Mouse (Mus musculus): ENCODE results near the gene Plpp3. TPM values are rescaled to one million over a fixed set of nuclear protein-coding genes. Genes with fewer than 3 reads are reported as not detected.

Gene Plpp3
- polyA plus RNA-seq, 1 experiment from 2014 or later = 14.2 TPM

GRCm38 (mm10) chr4:105220849-105221248 is 63.7 kb downstream of the Plpp3 start:
- no peak overlapping the region for H3K4me2 ChIP-seq
- no peak overlapping the region for H3K9ac ChIP-seq
- peaks cover 6% of the 10 kb centered on the region; the same call in 1 of the 2 replicates for H3K4me1 ChIP-seq (replicated peaks)
- 68% methylated on average over 3 of the region's 3 CpGs for WGBS (ENCODE audit: insufficient replicate concordance)
- 0 out of 2 replicates have a peak, but pooled peaks cover 3% of the 10 kb centered on the region for H3K36me3 ChIP-seq (replicated peaks)
- no peaks in the 10 kb centered on the region for H3K9me3 ChIP-seq (replicated peaks)
- H3K27me3 ChIP-seq = no peaks in the 10 kb centered on the region
- H3K4me3 ChIP-seq (replicated peaks) = no peak overlapping the region
- H3K27ac ChIP-seq (replicated peaks) = no peak overlapping the region
- ATAC-seq (ENCODE audit: insufficient read depth) = no peak

- ATAC-seq (ENCODE audit: insufficient read depth) = no peak
- H3K27ac ChIP-seq (replicated peaks) = no peak overlapping the region
- H3K27me3 ChIP-seq = no peaks in the 10 kb centered on the region
- WGBS (ENCODE audit: insufficient replicate concordance) = 65% methylated on average over 11 of the region's 11 CpGs
- H3K9me3 ChIP-seq (replicated peaks) = no peaks in the 10 kb centered on the region
- no peak overlapping the region for H3K4me3 ChIP-seq (replicated peaks)
- peaks cover 9% of the 10 kb centered on the region; the same call in 1 of the 2 replicates for H3K4me1 ChIP-seq (replicated peaks)
- 0 out of 2 replicates have a peak, but pooled peaks cover 3% of the 10 kb centered on the region for H3K36me3 ChIP-seq (replicated peaks)
- H3K4me2 ChIP-seq = no peak overlapping the region
- H3K9ac ChIP-seq = no peak overlapping the region
Observed at GRCm38 (mm10) chr4:105221256-105221840, 64.2 kb downstream of the Plpp3 start.

GRCm38 (mm10) chr4:105223101-105223924 is 66.2 kb downstream of the Plpp3 start:
- Histone ChIP-seq H3K9me3 (replicated peaks) (no peaks in the 10 kb centered on the region), H3K4me2 (no peak overlapping the region), H3K36me3 (replicated peaks) (0 out of 2 replicates have a peak, but pooled peaks cover 3% of the 10 kb centered on the region), H3K27me3 (no peaks in the 10 kb centered on the region), H3K4me3 (replicated peaks) (no peak overlapping the region), H3K9ac (no peak overlapping the region), H3K4me1 (replicated peaks) (peaks cover 11% of the 10 kb centered on the region; the same call in 1 of the 2 replicates), H3K27ac (replicated peaks) (no peak overlapping the region)
- WGBS (ENCODE audit: insufficient replicate concordance) = 61% methylated on average over 5 of the region's 5 CpGs
- ATAC-seq (ENCODE audit: insufficient read depth) = no peak

GRCm38 (mm10) chr4:105223925-105224300 is 66.8 kb downstream of the Plpp3 start:
- 0 out of 2 replicates have a peak, but pooled peaks cover 3% of the 10 kb centered on the region for H3K36me3 ChIP-seq (replicated peaks)
- H3K4me2 ChIP-seq = no peak overlapping the region
- H3K4me3 ChIP-seq (replicated peaks) = no peak overlapping the region
- no peaks in the 10 kb centered on the region for H3K27me3 ChIP-seq
- H3K9me3 ChIP-seq (replicated peaks) = no peaks in the 10 kb centered on the region
- no peak overlapping the region for H3K27ac ChIP-seq (replicated peaks)
- peaks cover 11% of the 10 kb centered on the region; the same call in 1 of the 2 replicates for H3K4me1 ChIP-seq (replicated peaks)
- WGBS (ENCODE audit: insufficient replicate concordance) = 41% methylated on average over 4 of the region's 4 CpGs
- no peak overlapping the region for H3K9ac ChIP-seq
- ATAC-seq (ENCODE audit: insufficient read depth) = peak; percentile 25; the same call in 1 of the 2 replicates

GRCm38 (mm10) chr4:105225512-105225911 is 68.4 kb downstream of the Plpp3 start:
- H3K36me3 ChIP-seq (replicated peaks) = 0 out of 2 replicates have a peak, but pooled peaks cover 5% of the 10 kb centered on the region
- H3K27me3 ChIP-seq = no peaks in the 10 kb centered on the region
- H3K4me1 ChIP-seq (replicated peaks) = peaks cover 11% of the 10 kb centered on the region; the same call in 1 of the 2 replicates
- no peak overlapping the region for H3K4me3 ChIP-seq (replicated peaks)
- WGBS (ENCODE audit: insufficient replicate concordance) = 16% methylated on average over 2 of the region's 2 CpGs
- H3K27ac ChIP-seq (replicated peaks) = no peak overlapping the region
- no peak overlapping the region for H3K4me2 ChIP-seq
- H3K9me3 ChIP-seq (replicated peaks) = no peaks in the 10 kb centered on the region
- H3K9ac ChIP-seq = no peak overlapping the region
- 0 out of 2 replicates have a peak, but pooled peaks have one; percentile 22 for ATAC-seq (ENCODE audit: insufficient read depth)

- WGBS (ENCODE audit: insufficient replicate concordance) = 51% methylated on average over 6 of the region's 6 CpGs
- Histone ChIP-seq H3K36me3 (replicated peaks) (peaks cover 8% of the 10 kb centered on the region; the same call in 1 of the 2 replicates), H3K9me3 (replicated peaks) (no peaks in the 10 kb centered on the region), H3K27me3 (no peaks in the 10 kb centered on the region), H3K4me2 (no peak overlapping the region), H3K4me1 (replicated peaks) (peaks cover 11% of the 10 kb centered on the region; the same call in 1 of the 2 replicates), H3K4me3 (replicated peaks) (no peak overlapping the region), H3K27ac (replicated peaks) (no peak overlapping the region), H3K9ac (no peak overlapping the region)
- ATAC-seq (ENCODE audit: insufficient read depth) = no peak
Observed at GRCm38 (mm10) chr4:105226351-105226750, 69.2 kb downstream of the Plpp3 start.

GRCm38 (mm10) chr4:105230127-105230526 is 73.0 kb downstream of the Plpp3 start:
- H3K36me3 ChIP-seq (replicated peaks) = peaks cover 5% of the 10 kb centered on the region; the same call in 1 of the 2 replicates
- no peak overlapping the region for H3K4me3 ChIP-seq (replicated peaks)
- H3K27me3 ChIP-seq = no peaks in the 10 kb centered on the region
- no peaks in the 10 kb centered on the region for H3K9me3 ChIP-seq (replicated peaks)
- peaks cover 11% of the 10 kb centered on the region; the same call in 1 of the 2 replicates for H3K4me1 ChIP-seq (replicated peaks)
- WGBS (ENCODE audit: insufficient replicate concordance) = 69% methylated on average over 8 of the region's 8 CpGs
- H3K9ac ChIP-seq = no peak overlapping the region
- no peak overlapping the region for H3K4me2 ChIP-seq
- no peak overlapping the region for H3K27ac ChIP-seq (replicated peaks)
- ATAC-seq (ENCODE audit: insufficient read depth) = no peak

GRCm38 (mm10) chr4:105240233-105240632 is 83.1 kb downstream of the Plpp3 start:
- WGBS (ENCODE audit: insufficient replicate concordance) = 75% methylated on average over 7 of the region's 7 CpGs

GRCm38 (mm10) chr4:105244931-105245330 is 87.8 kb downstream of the Plpp3 start:
- no peak for ATAC-seq (ENCODE audit: insufficient read depth)
- Histone ChIP-seq H3K4me2 (peak overlapping the region; percentile 43; the same call in 1 of the 2 replicates), H3K4me3 (replicated peaks) (no peak overlapping the region)

More at GRCm38 (mm10) chr4:105240233-105240632, 83.1 kb downstream of the Plpp3 start:
- no peak overlapping the region for H3K4me3 ChIP-seq (replicated peaks)
- 0 out of 2 replicates have a peak, but pooled peaks cover under 1% of the 10 kb centered on the region for H3K4me1 ChIP-seq (replicated peaks)
- H3K4me2 ChIP-seq = no peak overlapping the region
- no peaks in the 10 kb centered on the region for H3K27me3 ChIP-seq
- H3K9me3 ChIP-seq (replicated peaks) = no peaks in the 10 kb centered on the region
- H3K9ac ChIP-seq = no peak overlapping the region
- ATAC-seq (ENCODE audit: insufficient read depth) = no peak
- no peak overlapping the region for H3K27ac ChIP-seq (replicated peaks)
- no peaks in the 10 kb centered on the region for H3K36me3 ChIP-seq (replicated peaks)

GRCm38 (mm10) chr4:105245479-105245944 is 88.4 kb downstream of the Plpp3 start:
- Histone ChIP-seq H3K27ac (replicated peaks) (no peak overlapping the region), H3K4me2 (peak overlapping the region; percentile 43), H3K4me1 (replicated peaks) (peaks cover 4% of the 10 kb centered on the region), H3K27me3 (no peaks in the 10 kb centered on the region), H3K9ac (no peak overlapping the region), H3K4me3 (replicated peaks) (no peak overlapping the region), H3K36me3 (replicated peaks) (no peaks in the 10 kb centered on the region), H3K9me3 (replicated peaks) (no peaks in the 10 kb centered on the region)
- no peak for ATAC-seq (ENCODE audit: insufficient read depth)
- 7% methylated on average over 18 of the region's 18 CpGs for WGBS (ENCODE audit: insufficient replicate concordance)

More at GRCm38 (mm10) chr4:105244931-105245330, 87.8 kb downstream of the Plpp3 start:
- Histone ChIP-seq H3K4me1 (replicated peaks) (peaks cover 4% of the 10 kb centered on the region), H3K9me3 (replicated peaks) (no peaks in the 10 kb centered on the region), H3K36me3 (replicated peaks) (no peaks in the 10 kb centered on the region), H3K9ac (no peak overlapping the region), H3K27ac (replicated peaks) (no peak overlapping the region), H3K27me3 (no peaks in the 10 kb centered on the region)
- 61% methylated on average over 10 of the region's 10 CpGs for WGBS (ENCODE audit: insufficient replicate concordance)

- no peak for ATAC-seq (ENCODE audit: insufficient read depth)
- H3K4me2 ChIP-seq = no peak overlapping the region
- no peaks in the 10 kb centered on the region for H3K27me3 ChIP-seq
- no peaks in the 10 kb centered on the region for H3K9me3 ChIP-seq (replicated peaks)
- no peak overlapping the region for H3K9ac ChIP-seq
- H3K27ac ChIP-seq (replicated peaks) = no peak overlapping the region
- WGBS (ENCODE audit: insufficient replicate concordance) = 65% methylated on average over 7 of the region's 7 CpGs
- no peak overlapping the region for H3K4me3 ChIP-seq (replicated peaks)
- H3K36me3 ChIP-seq (replicated peaks) = no peaks in the 10 kb centered on the region
- peaks cover 4% of the 10 kb centered on the region for H3K4me1 ChIP-seq (replicated peaks)
Observed at GRCm38 (mm10) chr4:105246331-105246730, 89.2 kb downstream of the Plpp3 start.
